27 mouse cellular contexts compared by ENCODE assay signal in genomic region chr11:82163285-82163684, GRCm38 (mm10). TPM values are rescaled to one million over a fixed set of nuclear protein-coding genes. Genes with fewer than 3 reads are reported as not detected.
A peak's percentile ranks its signal among the peaks of the same experiment; 100 is the strongest.
DNase-seq lines count a peak whose midpoint lies in the region; ATAC-seq and TF ChIP-seq lines count a peak whose summit lies in the region.
"Had no signal": no experiment of that assay in that cellular context is flagged by ENCODE, and none has a peak within 500 bp of the region (broad histone marks: within the 10 kb centered on the region; RNA-seq: fewer than 3 reads in every experiment).

No protein-coding gene starts in this region.

- 63% methylated on average over 8 of the region's 8 CpGs for WGBS in lung, postnatal 0 days

- peak overlapping the region; percentile 63; the same call in 1 of the 2 replicates for H3K4me2 ChIP-seq in CH12.LX (ENCODE audit: insufficient read depth, low read depth, poor library complexity, severe bottlenecking)
- H3K4me2 ChIP-seq in lung, postnatal 0 days (replicated peaks; ENCODE audit: low read depth, low read length): no peak overlapping the region

- no peak for TF ChIP-seq POLR2A in testis, adult 2 months (IDR thresholded peaks at IDR 0.05; ENCODE audit: control insufficient read depth, low read depth, low read length)
- peak; percentile 81 for TF ChIP-seq POLR2A in CH12.LX (IDR thresholded peaks at IDR 0.05; ENCODE audit: low read depth, low read length)

- no peak for ATAC-seq in lung, postnatal 0 days
- ATAC-seq: activated CD4-positive, CD25-positive, alpha-beta regulatory T cell, adult 4 months; CD4-positive, CD25-positive, alpha-beta regulatory T cell, adult 4 months; Patski had no signal

- in situ Hi-C loops in CH12.LX (cut with MboI; ENCODE audit: low pct_ligation_motif_present, low pct_unique_long_range_greater_than_20kb, low sequenced_read_pairs): loop anchor here (5.0 kb wide), 1 partner anchor 46 kb away; the partner anchor contains the start of gene Ccl8

- TF ChIP-seq EP300 in CH12.LX (IDR thresholded peaks at IDR 0.05; ENCODE audit: low read length): no peak
- no peak for TF ChIP-seq EP300 in lung, postnatal 0 days (IDR thresholded peaks at IDR 0.05)

- no peak overlapping the region for H3K27ac ChIP-seq in testis, adult 2 months (ENCODE audit: control insufficient read depth, insufficient read depth, low read depth, low read length)
- H3K27ac ChIP-seq in CH12.LX (ENCODE audit: insufficient read depth, low read depth): no peak overlapping the region
- H3K27ac ChIP-seq in lung, postnatal 0 days (ENCODE audit: low read length): no peak overlapping the region

- TF ChIP-seq RAD21 in CH12.LX (IDR thresholded peaks at IDR 0.05; ENCODE audit: low read depth, low read length): no peak

- dilution Hi-C loops in CH12.LX (cut with MboI; ENCODE audit: extremely low pct_ligation_motif_present, extremely low pct_unique_long_range_greater_than_20kb, low sequenced_read_pairs): no loop called here

- H3K9me3 ChIP-seq in CH12.LX (replicated peaks; ENCODE audit: low read length): no peaks in the 10 kb centered on the region
- no peaks in the 10 kb centered on the region for H3K9me3 ChIP-seq in lung, postnatal 0 days (ENCODE audit: low read length)

- no peaks in the 10 kb centered on the region for H3K79me2 ChIP-seq in CH12.LX (replicated peaks; ENCODE audit: control insufficient read depth, extremely low read depth, insufficient read depth, poor library complexity, severe bottlenecking)

- no peaks in the 10 kb centered on the region for H3K36me3 ChIP-seq in testis, adult 2 months (ENCODE audit: control insufficient read depth, insufficient read depth, low read length)
- no peaks in the 10 kb centered on the region for H3K36me3 ChIP-seq in CH12.LX (replicated peaks in 1 of 2; ENCODE audit: control insufficient read depth in 1 of 2, insufficient read depth in 1 of 2, low read length in 1 of 2)
- no peaks in the 10 kb centered on the region for H3K36me3 ChIP-seq in lung, postnatal 0 days (ENCODE audit: insufficient read depth, low read length)
- H3K36me3 ChIP-seq: G1E had no signal

- peak overlapping the region; percentile 37 for H3K9ac ChIP-seq in CH12.LX (ENCODE audit: insufficient read depth, low read depth)
- H3K9ac ChIP-seq in lung, postnatal 0 days (replicated peaks; ENCODE audit: low read depth): no peak overlapping the region

- H3K4me3 ChIP-seq in testis, adult 2 months (ENCODE audit: control insufficient read depth, low read depth, low read length): peak overlapping the region; percentile 73
- H3K4me3 ChIP-seq in CH12.LX (replicated peaks in 1 of 3; ENCODE audit: low read depth in 2 of 3, low read length in 2 of 3, poor library complexity in 1 of 3): peak overlapping the region in 2 of 3 experiments; percentile 47 to 65
- no peak overlapping the region for H3K4me3 ChIP-seq in lung, postnatal 0 days (ENCODE audit: low read depth, low read length)

- peaks cover 5% of the 10 kb centered on the region for H3K4me1 ChIP-seq in testis, adult 2 months (ENCODE audit: control insufficient read depth, insufficient read depth, low read length)
- H3K4me1 ChIP-seq in CH12.LX (ENCODE audit: control insufficient read depth in 1 of 2, insufficient read depth in 2 of 2): peaks cover 0 to 2% of the 10 kb centered on the region in 2 experiments; a peak in 1 of 4 replicates
- H3K4me1 ChIP-seq in lung, postnatal 0 days (ENCODE audit: insufficient read depth, low read depth, low read length): no peaks in the 10 kb centered on the region

- no peak for DNase-seq in testis, postnatal 10 days (ENCODE audit: low spot score)
- DNase-seq in CH12.LX (ENCODE audit: extremely low read depth) (no peak), R1 (ENCODE audit: low read depth, low spot score) (peak; percentile 55)
- DNase-seq in testis, postnatal 14 days (ENCODE audit: low spot score): peak; percentile 21
- DNase-seq in urinary bladder, postnatal 36 days (ENCODE audit: low spot score in 2 of 2): no peak
- DNase-seq in lung, postnatal 0 days (ENCODE audit: low spot score): no peak
- DNase-seq in adrenal gland, postnatal 10 days: no peak
- DNase-seq: adrenal gland, adult 2 months; adrenal gland, adult 8-10 months; adrenal gland, postnatal 14 days; adrenal gland, postnatal 25 days; adrenal gland, postnatal 36 days; B cell, adult 2 months; cerebellum, adult 11 months; cerebellum, adult 11-12 months; cerebellum, adult 18-20 months; cerebellum, adult 2 months; cerebellum, adult 8-10 months had no signal

- no peaks in the 10 kb centered on the region for H3K27me3 ChIP-seq in testis, adult 2 months (ENCODE audit: control insufficient read depth, insufficient read depth, low read length)
- peaks cover 59% of the 10 kb centered on the region for H3K27me3 ChIP-seq in CH12.LX (replicated peaks)
- no peaks in the 10 kb centered on the region for H3K27me3 ChIP-seq in lung, postnatal 0 days (replicated peaks; ENCODE audit: insufficient read depth, low read length)

- no peak for TF ChIP-seq CTCF in testis, adult 2 months (IDR thresholded peaks at IDR 0.05; ENCODE audit: control insufficient read depth, insufficient read depth, insufficient replicate concordance, low read depth, low read length)
- no peak for TF ChIP-seq CTCF in CH12.LX (conservative IDR thresholded peaks at IDR 0.05 in 1 of 2, IDR thresholded peaks at IDR 0.05 in 1 of 2; ENCODE audit: low read depth in 2 of 2, low read length in 2 of 2)
- no peak for TF ChIP-seq CTCF in lung, postnatal 0 days (IDR thresholded peaks at IDR 0.05)

TF ChIP-seq in CH12.LX, 34 proteins besides CTCF, POLR2A, EP300 and RAD21:
- TF ChIP-seq BHLHE40 (IDR thresholded peaks at IDR 0.05; ENCODE audit: low read depth, low read length): no peak
- TF ChIP-seq ELF1 (IDR thresholded peaks at IDR 0.05; ENCODE audit: low read depth, low read length): peak; percentile 86
- peak; percentile 54; the same call in 1 of the 2 replicates for TF ChIP-seq TBP (conservative IDR thresholded peaks at IDR 0.05; ENCODE audit: low read depth, low read length)
- peak; percentile 55; the same call in 1 of the 2 replicates for TF ChIP-seq TCF12 (IDR thresholded peaks at IDR 0.05; ENCODE audit: low read depth, low read length)
- TF ChIP-seq NELFE (IDR thresholded peaks at IDR 0.05; ENCODE audit: low read depth, low read length): peak; percentile 73
- TF ChIP-seq ZMIZ1 (IDR thresholded peaks at IDR 0.05; ENCODE audit: low read depth, low read length): 0 out of 2 replicates have a peak, but pooled peaks have one; percentile 30
- peak; percentile 41; the same call in 1 of the 2 replicates for TF ChIP-seq MXI1 (IDR thresholded peaks at IDR 0.05; ENCODE audit: low read depth, low read length)
- peak; percentile 38 for TF ChIP-seq HCFC1 (IDR thresholded peaks at IDR 0.05; ENCODE audit: low read depth, low read length)
- TF ChIP-seq CHD2 (IDR thresholded peaks at IDR 0.05; ENCODE audit: low read length): peak; percentile 60; the same call in 1 of the 2 replicates
- TF ChIP-seq SIN3A (IDR thresholded peaks at IDR 0.05; ENCODE audit: low read length): no peak
- TF ChIP-seq IRF4 (IDR thresholded peaks at IDR 0.05; ENCODE audit: low read depth, low read length): 0 out of 2 replicates have a peak, but pooled peaks have one; percentile 4

RNA-seq across cellular contexts. Expression of gene Ccl8, which starts 48.3 kb away (rescaled TPM):
- polyA plus RNA-seq in testis, adult 2 months (2012; rRNA removed): 1.1 and 2.5 TPM in 2 replicates
- total RNA-seq in CH12.LX (2012; rRNA removed): not detected in 2 replicates
- not detected in 2 replicates for total RNA-seq in CH12.LX (2014; rRNA removed)
- polyA plus RNA-seq in CH12.LX (2012; ENCODE audit: insufficient read length, low read depth): not detected in 2 replicates
- polyA plus RNA-seq in lung, postnatal 0 days (2015; fragmentation: Nextera tagmentation; extraction: Ambion mirVana): 0.25 TPM in 1 of 2 replicates, not detected in the other
- not detected for total RNA-seq in adrenal gland, postnatal 10 days (2021)
- total RNA-seq: adrenal gland, postnatal 14 days; adrenal gland, postnatal 25 days; adrenal gland, postnatal 4 days; ES-E14; G1E; MEL had no signal
- polyA plus RNA-seq: brain, embryonic 14.5 days; CD4-positive, CD25-positive, alpha-beta regulatory T cell, adult 4 months; cerebellum, adult 2 months; G1E had no signal

Comparison
In these comparisons a context has a peak if more than half of its experiments do, and no peak if none do; other contexts are left out.
1. DNase-seq: peak in R1 (single experiment) and testis, postnatal 14 days (single experiment); none in testis, postnatal 10 days (single experiment), CH12.LX (single experiment), urinary bladder, postnatal 36 days (0 of 2), lung, postnatal 0 days (single experiment) and adrenal gland, postnatal 10 days (single experiment).